10 mouse cellular contexts compared by ENCODE assay signal in genomic region chr17:88628676-88629380, GRCm38 (mm10). TPM values are rescaled to one million over a fixed set of nuclear protein-coding genes. Genes with fewer than 3 reads are reported as not detected.
A peak's percentile ranks its signal among the peaks of the same experiment; 100 is the strongest.
DNase-seq lines count a peak whose midpoint lies in the region; ATAC-seq lines count a peak whose summit lies in the region.
"Had no signal": no experiment of that assay in that cellular context is flagged by ENCODE, and none has a peak within 500 bp of the region (broad histone marks: within the 10 kb centered on the region; RNA-seq: fewer than 3 reads in every experiment).

No protein-coding gene starts in this region.

- WGBS in forebrain, embryonic 13.5 days = 50% methylated on average over 9 of the region's 10 CpGs
- WGBS in limb, embryonic 10.5 days = 65% methylated on average over 10 of the region's 10 CpGs
- WGBS in midbrain, embryonic 12.5 days = 58% methylated on average over 8 of the region's 10 CpGs

- intact Hi-C loops in left cerebral cortex, postnatal 14 days (cut with DNase I) = no loop called here
- intact Hi-C loops in left cerebral cortex, postnatal 36 days (cut with DNase I) = no loop called here
- intact Hi-C loops in heart, postnatal 25 days (cut with DNase I) = no loop called here

- DNase-seq in left cerebral cortex, postnatal 14 days (ENCODE audit: low spot score in 2 of 2) = peak; percentile 27 to 72
- DNase-seq in left cerebral cortex, postnatal 36 days (ENCODE audit: low spot score in 2 of 2) = no peak
- peak; percentile 78 for DNase-seq in heart, postnatal 25 days (ENCODE audit: low spot score)
- DNase-seq in limb, embryonic 10.5 days (ENCODE audit: low spot score) = peak; percentile 17
- DNase-seq in natural killer cell, adult 2 months (ENCODE audit: low spot score in 2 of 2) = no peak
- no peak for DNase-seq in layer of hippocampus, adult 9-11 months

- H3K36me3 ChIP-seq in forebrain, embryonic 13.5 days (ENCODE audit: poor library complexity, severe bottlenecking) = no peaks in the 10 kb centered on the region
- H3K36me3 ChIP-seq in limb, embryonic 10.5 days = peaks cover 3% of the 10 kb centered on the region; the same call in 1 of the 2 replicates
- no peaks in the 10 kb centered on the region for H3K36me3 ChIP-seq in midbrain, embryonic 12.5 days

- H3K9ac ChIP-seq in forebrain, embryonic 13.5 days = no peak overlapping the region; the same call in 1 of the 2 replicates
- no peak overlapping the region for H3K9ac ChIP-seq in midbrain, embryonic 12.5 days (replicated peaks)

- H3K9me3 ChIP-seq in forebrain, embryonic 13.5 days (replicated peaks) = no peaks in the 10 kb centered on the region
- H3K9me3 ChIP-seq in limb, embryonic 10.5 days (replicated peaks) = no peaks in the 10 kb centered on the region
- no peaks in the 10 kb centered on the region for H3K9me3 ChIP-seq in midbrain, embryonic 12.5 days

- H3K27ac ChIP-seq in forebrain, embryonic 13.5 days = peak overlapping the region; percentile 80
- peak overlapping the region; percentile 70 for H3K27ac ChIP-seq in limb, embryonic 10.5 days
- no peak overlapping the region; the same call in 1 of the 2 replicates for H3K27ac ChIP-seq in midbrain, embryonic 12.5 days (replicated peaks)

- ATAC-seq in forebrain, embryonic 13.5 days = peak; percentile 70
- peak; percentile 45; the same call in 1 of the 2 replicates for ATAC-seq in midbrain, embryonic 12.5 days (ENCODE audit: low FRiP score, low read depth)

- no peak overlapping the region for H3K4me3 ChIP-seq in forebrain, embryonic 13.5 days
- no peak overlapping the region for H3K4me3 ChIP-seq in limb, embryonic 10.5 days
- H3K4me3 ChIP-seq in midbrain, embryonic 12.5 days = no peak overlapping the region

- no peak overlapping the region for H3K4me2 ChIP-seq in forebrain, embryonic 13.5 days
- no peak overlapping the region for H3K4me2 ChIP-seq in midbrain, embryonic 12.5 days (replicated peaks)

- H3K27me3 ChIP-seq in forebrain, embryonic 13.5 days = no peaks in the 10 kb centered on the region
- no peaks in the 10 kb centered on the region for H3K27me3 ChIP-seq in limb, embryonic 10.5 days (ENCODE audit: low read depth, poor library complexity, severe bottlenecking)
- no peaks in the 10 kb centered on the region for H3K27me3 ChIP-seq in midbrain, embryonic 12.5 days

- H3K4me1 ChIP-seq in forebrain, embryonic 13.5 days = peaks cover 38% of the 10 kb centered on the region
- H3K4me1 ChIP-seq in limb, embryonic 10.5 days = peaks cover 41% of the 10 kb centered on the region
- peaks cover 29% of the 10 kb centered on the region for H3K4me1 ChIP-seq in midbrain, embryonic 12.5 days

RNA-seq across cellular contexts. Expression of gene Ston1, which starts 31.3 kb away (rescaled TPM):
- total RNA-seq in left cerebral cortex, postnatal 14 days (2021) = 1 to 10 TPM; 4.4 to 6.6 TPM
- 1 to 10 TPM; 5.8 to 6.2 TPM for total RNA-seq in left cerebral cortex, postnatal 36 days (2021)
- polyA plus RNA-seq in forebrain, embryonic 13.5 days (2015; fragmentation: Nextera tagmentation; extraction: Ambion mirVana) = 2.4 and 3.2 TPM in 2 replicates
- 10 to 100 TPM; 18.5 to 23.7 TPM for total RNA-seq in heart, postnatal 25 days (2021)
- polyA plus RNA-seq in limb, embryonic 10.5 days (2016; fragmentation: Nextera tagmentation; extraction: Ambion mirVana) = 2.4 and 3.0 TPM in 2 replicates
- polyA plus RNA-seq in midbrain, embryonic 12.5 days (2016; fragmentation: Nextera tagmentation; extraction: Ambion mirVana) = 1.6 and 2.7 TPM in 2 replicates
- total RNA-seq: neutrophil, adult 5-6 weeks had no signal

RNA-seq across cellular contexts. Expression of gene Gtf2a1l, which starts 39.6 kb away (rescaled TPM):
- total RNA-seq in left cerebral cortex, postnatal 14 days (2021) = under 1 TPM; 0.51 to 0.70 TPM
- total RNA-seq in left cerebral cortex, postnatal 36 days (2021) = under 1 TPM; 0.32 to 0.57 TPM
- polyA plus RNA-seq in forebrain, embryonic 13.5 days (2015; fragmentation: Nextera tagmentation; extraction: Ambion mirVana) = 0.15 and 0.16 TPM in 2 replicates
- not detected for total RNA-seq in heart, postnatal 25 days (2021)
- 0.24 and 0.38 TPM in 2 replicates for polyA plus RNA-seq in limb, embryonic 10.5 days (2016; fragmentation: Nextera tagmentation; extraction: Ambion mirVana)
- 0.21 and 0.64 TPM in 2 replicates for polyA plus RNA-seq in midbrain, embryonic 12.5 days (2016; fragmentation: Nextera tagmentation; extraction: Ambion mirVana)
- polyA plus RNA-seq: embryonic facial prominence, embryonic 11.5 days had no signal

Comparison
In these comparisons a context has a peak if more than half of its experiments do, and no peak if none do; other contexts are left out.
1. DNase-seq: peak in left cerebral cortex, postnatal 14 days (2 of 2), heart, postnatal 25 days (single experiment) and limb, embryonic 10.5 days (single experiment); none in left cerebral cortex, postnatal 36 days (0 of 2), natural killer cell, adult 2 months (0 of 2) and layer of hippocampus, adult 9-11 months (single experiment).